Mouse (Mus musculus): ENCODE measurements at regions not wholly inside any gene's neighbourhood (a gene's known extent, or its start where the extent isn't known, plus 50 kb on each side); places are given as distances from the start of the nearest gene placed in this dataset.

DNA sequence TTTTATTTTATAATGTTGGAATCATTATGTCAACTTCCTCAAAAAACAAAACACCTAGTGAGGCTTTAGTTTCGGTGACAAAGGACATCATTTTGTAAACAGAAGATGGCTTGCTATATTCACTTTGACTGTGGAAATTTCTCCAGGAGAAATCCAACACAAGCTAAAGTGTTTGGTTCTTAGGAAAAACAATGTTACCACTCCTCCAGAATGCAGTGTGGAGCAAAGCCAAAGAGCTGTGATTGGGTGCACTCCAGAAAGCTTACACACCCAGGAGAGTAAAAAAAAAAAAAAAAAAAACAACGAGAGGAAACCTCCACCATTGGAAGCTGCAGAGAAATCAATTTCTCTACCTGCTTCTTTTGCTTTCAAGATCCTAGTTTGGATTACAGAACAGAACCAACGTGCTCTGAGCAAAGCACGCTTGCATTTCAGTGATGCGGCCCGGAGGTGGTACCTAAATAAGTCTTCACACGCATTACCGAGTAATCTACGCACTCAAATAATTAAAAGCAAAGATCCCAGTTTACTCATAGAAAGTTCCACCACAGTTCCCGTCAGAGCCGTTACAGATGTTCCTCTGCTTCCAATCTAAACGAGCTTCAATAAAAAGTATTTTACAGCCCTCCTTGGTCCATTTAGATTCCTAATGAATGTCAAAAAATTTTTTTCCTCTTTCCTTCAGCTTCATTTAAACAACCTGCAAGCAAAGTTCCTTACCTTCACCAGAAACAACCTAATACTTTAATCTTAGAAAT is 199.5 kb upstream of the Gk2 start:
- no peak for DNase-seq

DNA sequence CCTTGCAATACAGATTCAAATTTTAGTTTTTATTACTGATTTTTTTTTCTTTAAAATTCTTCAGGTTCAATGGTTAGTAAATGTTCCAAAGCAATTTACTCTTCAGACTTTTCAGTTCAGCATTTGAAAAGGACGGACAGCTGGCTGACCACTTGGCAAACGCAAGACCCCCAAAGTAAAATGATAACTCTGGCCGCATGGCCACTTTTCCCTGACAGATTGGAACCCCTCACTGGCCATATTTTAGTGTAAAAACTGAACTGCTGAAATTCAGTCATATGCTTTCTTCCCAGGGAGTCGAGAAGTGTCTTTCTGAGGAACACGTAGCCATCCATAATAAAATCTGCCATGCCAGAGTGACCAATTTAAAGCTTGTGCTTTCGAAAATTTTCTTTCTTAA is 198.4 kb upstream of the Gk2 start:
- no peak for DNase-seq

DNA sequence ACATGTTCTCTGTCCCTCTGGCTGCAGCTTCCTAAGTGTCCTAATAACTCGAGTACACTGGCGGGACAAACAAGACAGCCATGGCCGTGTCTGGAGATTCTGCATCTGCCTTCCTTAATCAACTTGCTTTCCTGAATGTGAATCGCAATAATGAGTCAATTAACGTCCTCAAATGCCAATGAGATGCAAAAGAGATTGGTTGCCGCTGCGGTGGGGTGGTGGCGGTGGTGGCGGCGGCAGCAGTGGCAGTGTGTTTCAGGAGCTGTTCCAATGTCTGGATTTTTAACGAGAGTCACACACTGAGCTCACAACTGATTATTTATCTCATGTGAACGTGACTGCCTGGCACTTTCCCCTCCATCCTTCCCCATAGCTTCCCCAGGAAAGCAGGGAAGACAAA is 197.6 kb upstream of the Gk2 start:
- no peak for DNase-seq

DNA sequence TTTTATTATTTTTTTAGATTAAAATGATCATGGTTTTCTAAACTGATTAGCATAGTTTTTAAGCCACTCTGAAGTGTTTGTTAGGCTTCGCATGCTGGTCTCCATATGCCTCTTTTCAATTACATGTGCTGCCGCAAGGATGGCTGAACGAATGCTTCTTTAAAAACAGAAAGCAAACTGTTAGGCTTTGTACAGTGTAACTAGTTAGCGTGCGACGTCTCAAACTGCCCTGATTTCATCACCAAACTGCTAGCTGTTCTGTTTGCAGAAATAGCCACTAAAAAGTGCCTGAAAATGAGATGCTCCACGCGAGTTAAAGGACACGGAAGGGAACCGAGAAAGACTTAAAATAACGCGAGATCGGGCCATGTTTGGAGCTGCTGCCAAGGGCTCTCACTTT is 185.4 kb upstream of the Gk2 start:
- DNase-seq = peak in 1 of 2 experiments; percentile 11

DNA sequence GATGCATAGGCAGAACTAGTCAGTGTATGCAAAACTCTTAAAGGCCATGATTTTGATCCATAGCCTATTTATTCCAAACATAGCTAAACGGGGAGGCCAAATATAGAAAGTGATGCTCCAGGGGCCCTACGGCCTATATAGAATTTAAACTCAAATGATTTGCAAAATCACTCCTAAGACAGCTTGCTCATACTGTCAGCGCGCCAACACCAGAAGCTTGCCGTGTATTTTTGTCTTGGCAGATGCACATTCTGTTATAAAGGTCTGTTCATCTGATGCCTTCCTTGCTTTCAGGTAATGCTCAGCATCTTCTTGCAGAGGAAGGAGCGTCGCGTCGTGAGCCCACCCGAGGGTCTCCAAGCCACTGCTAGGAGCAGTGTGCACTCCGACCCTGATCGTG is 184.8 kb upstream of the Gk2 start:
- DNase-seq = peak; percentile 52 to 74

DNA sequence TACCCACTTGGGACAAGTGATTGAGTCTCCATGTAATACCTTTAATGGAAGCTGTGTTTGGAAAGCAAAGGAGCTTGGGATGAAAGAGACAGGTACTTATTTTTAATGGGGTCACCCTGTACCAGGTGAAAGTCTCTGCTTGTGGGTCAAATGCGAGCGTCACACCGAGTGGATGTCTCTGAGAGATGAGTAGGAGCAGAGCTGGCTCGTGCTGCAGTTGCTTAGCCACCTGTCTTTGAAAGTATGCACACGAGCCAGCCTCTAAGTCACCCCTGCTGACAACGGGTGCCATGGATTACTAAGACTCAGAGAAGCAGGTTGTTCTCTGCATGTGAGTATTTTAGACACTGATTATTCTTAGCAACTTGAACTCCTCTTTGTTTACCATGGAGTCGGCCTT is 179.5 kb upstream of the Gk2 start:
- peak; percentile 16 to 23 for DNase-seq

DNA sequence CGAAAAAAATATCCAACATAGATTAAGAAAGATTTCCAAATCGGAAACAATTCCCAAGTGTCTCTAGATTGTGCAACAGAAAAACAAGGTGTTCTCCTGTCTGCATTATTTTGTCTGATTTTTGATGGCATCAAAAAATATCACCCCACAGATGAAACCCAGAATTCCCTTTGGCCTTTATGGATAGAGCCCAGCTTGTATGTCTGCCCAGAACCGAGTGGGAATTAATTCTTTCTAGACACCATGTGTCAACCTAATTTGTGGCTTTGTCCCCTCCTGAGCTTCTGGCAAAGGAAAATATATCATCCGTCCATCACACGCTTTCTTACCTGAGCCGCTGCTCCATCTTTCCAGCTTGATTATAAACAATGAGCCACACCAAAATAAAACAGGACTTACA is 176.9 kb upstream of the Gk2 start:
- peak; percentile 29 to 52 for DNase-seq

DNA sequence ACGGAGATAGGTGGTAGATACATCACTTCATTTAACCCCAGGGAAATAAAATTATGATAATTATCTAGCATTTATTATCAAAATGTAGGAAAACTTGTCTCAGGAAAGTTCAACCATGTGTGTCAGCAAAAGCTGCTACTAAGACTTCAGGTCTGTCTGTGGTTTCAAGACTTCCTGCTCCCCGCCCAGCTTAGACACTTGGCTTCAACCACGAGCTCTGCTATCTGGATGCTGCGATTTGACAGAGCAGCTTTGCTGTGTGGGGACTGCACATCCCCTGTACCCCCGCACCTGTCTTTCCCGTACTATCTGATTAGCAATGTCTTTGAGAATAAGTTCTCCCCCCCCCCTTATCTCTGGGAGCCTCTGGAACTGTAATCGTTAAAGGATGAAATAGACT is 176.0 kb upstream of the Gk2 start:
- no peak for DNase-seq

DNA sequence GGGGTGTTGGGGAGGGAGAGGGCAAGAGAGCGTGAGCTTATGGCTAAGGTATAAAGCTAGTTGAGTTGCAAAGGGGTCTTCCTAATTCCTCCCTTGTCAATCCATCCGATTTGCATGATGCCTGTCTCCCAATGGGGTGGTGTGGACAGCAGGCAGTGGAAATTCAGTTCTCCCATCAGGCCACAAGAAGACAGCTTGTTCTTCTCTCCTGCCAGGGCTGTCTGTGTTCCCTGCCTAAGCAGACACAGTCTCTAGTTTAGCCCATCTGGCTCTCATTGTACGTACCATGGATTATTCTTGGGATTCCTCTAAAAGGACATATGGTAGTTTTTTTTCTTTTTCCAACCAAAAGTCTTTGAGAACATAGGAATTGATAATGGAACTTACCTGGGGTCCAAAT is 168.4 kb upstream of the Gk2 start:
- DNase-seq = no peak

DNA sequence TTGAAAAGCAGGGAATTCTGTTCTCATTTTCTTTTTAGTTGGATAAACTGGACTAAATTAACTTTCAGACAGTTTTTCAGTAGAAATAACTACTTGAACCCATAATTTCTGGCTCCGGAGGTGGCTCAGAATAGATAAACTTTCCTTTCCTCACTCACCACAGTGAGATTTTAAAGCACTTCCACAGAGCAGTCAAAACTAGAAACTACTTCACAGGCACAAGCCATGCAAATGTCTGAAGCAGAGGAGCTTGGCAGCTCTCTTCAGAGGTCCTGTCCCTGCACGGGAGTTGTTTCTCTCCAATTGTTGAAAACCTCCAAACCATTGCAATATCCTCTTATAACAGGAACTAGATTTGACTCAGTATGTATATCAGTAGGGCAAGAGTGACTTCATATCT is 163.1 kb upstream of the Gk2 start:
- DNase-seq = no peak

DNA sequence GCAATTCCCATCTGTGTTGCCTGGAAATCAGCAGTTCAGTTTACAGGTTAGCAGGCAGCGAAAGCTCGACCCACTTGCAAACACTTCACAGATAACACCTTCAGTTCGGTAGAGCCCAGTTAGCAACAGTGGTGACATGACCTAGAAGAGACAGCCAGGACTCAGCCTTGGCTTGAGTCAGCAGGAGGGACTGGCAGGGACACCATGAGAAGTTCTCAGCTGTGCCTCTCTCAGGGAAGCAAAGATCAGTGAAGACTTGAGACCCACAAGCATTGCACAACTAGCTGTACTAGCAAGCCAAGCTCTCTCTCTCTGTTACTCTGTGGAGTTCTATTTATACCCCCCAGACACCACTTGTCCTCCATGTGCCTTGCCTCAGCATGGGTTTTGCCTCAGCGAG is 161.6 kb upstream of the Gk2 start:
- no peak for DNase-seq

DNA sequence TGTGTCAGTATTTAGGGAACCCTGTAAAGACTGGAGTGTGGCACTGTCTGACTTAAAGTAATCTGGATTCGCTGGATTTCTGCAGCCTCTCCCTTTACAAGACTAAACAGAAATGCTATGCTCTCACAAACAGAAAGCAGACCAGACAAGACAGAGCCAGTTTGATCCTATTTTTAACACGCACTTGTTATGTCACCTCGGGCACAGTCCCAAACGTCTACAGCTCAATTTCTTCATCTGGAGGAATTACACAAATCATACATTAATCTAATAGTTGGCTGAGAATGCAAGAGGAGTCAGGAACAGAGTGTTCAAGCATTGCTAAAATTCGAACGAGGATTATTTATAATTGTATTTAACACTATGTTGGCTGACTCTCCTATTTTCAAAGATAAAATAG is 145.4 kb upstream of the Gk2 start:
- DNase-seq = no peak

DNA sequence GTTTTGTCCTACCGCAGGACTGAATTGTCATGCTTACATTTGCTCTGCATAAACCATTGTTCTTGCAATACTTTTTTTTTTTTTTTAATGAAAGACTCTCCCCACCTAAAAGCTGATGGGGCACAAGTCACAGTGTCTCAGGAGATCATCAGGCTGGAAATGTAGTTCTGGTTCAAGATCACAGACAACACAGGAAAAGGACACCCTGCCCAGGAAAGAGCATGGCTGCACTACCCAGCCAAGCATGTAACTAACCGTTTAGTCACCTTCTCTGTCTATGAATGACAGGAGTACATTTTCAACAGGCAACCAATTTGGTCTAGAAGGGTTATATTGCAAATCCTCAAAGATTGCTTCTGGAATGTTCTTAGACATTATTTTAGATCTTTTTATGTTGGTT is 144.6 kb upstream of the Gk2 start:
- DNase-seq = no peak

DNA sequence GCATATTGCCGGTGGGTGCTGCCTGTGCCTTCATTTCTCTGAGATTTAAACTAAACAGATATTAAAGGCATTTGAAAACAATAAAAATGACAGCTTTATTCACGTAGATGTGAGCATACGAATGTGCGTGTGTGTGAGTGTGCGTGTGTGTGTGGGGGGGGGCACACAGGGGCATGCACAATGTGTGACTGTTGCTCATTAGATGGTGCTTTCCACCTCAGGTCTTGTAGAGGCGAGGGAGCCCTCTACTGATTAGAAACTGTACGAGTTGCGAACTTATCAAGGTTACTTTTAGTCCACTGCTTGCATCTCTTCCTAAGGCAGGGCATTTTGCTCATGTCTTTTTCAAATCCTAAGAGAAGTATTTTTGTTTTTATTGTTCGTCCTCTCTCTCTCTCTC is 141.9 kb upstream of the Gk2 start:
- peak; percentile 34 to 52 for DNase-seq

DNA sequence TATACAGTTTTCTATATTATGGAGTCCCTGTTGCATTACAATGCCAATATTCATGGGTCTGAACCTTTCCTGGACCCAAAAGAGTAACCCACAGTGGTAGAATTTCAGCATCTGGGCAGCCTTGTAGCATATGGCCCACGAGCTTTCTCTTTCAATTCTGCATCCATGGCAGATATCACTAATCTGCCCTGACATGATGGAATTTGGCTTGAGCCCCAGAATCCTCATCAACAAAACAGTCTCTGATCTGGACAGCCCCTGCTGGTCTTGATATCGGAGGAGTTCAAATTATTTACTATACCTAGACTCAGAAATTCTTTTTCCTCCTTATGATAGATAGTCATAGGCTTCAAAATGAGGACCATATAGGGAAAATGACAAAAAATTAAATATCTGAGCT is 139.1 kb upstream of the Gk2 start:
- DNase-seq = no peak

DNA sequence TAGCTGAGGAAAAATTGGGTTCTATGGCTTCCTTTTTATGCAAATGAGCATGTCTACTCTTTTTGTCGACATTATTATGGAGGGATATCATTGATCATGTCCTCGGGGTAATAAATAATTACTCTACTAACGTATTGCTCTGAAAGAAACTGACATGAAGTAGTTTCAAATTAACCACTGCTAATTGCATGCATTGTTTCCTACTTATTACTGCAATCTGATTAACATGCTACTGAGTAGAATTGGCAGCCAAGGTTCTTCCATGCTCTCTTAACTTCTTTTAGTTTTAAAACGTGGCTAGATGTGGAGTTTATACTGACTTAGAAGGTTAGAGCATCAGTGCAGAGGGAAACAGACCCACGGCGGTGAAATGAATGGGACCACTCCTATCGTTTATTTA is 137.3 kb upstream of the Gk2 start:
- no peak for DNase-seq

DNA sequence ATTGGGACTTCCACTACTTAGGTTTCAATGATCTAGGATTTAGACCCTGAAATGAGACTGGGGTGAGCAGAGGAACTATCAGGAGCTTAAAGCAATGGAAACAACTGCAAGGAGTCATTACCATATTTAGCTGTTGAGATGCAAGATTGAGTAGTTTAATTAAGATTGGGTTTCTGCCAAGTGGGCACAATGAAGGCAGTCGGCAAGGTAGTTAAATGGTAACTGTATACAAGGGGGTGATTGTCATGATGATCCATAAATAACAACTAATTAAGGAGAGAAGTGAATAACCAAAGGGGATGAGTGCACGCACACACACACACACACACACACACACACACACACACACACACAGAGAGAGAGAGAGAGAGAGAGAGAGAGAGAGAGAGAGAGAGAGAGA is 125.7 kb upstream of the Gk2 start:
- no peak for DNase-seq

DNA sequence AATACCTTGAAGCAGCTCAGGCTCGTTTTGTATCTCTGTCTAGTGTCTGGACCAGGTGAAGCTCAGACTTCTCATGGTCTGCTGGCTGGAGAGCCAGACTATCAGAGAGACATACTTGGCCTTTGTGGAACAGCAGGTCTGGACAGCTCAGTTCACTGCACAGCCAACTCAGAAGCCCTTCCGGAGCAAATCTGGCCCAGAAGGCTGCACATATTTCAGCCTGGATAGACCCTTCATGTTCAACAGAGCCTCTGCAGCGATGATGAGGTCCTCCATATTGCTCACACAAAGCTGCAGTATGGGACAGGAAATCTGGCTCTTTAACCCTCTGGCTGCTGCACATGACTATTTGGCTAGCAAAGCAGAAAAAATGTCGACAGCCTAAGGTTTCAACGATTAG is 108.7 kb upstream of the Gk2 start:
- DNase-seq = peak; percentile 8 to 11

DNA sequence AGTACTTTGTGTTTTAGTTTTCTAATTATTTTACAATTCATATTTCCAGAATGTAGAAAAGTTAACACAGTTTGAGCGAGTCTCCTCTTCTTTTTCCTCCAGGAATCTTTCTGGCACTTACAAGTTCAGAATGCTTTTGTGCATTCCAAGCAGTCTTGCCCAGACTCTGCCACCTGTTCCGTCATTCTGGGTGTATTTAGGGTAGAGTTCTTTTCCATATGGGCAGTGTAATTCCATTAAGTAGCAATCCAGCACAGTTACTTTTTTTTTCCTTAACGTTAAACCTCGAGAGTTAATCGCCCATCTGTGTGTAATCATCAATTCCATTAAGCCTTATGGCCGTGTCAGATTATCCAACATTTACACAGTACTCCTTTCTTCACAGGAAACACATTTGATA is 106.9 kb upstream of the Gk2 start:
- no peak for DNase-seq

DNA sequence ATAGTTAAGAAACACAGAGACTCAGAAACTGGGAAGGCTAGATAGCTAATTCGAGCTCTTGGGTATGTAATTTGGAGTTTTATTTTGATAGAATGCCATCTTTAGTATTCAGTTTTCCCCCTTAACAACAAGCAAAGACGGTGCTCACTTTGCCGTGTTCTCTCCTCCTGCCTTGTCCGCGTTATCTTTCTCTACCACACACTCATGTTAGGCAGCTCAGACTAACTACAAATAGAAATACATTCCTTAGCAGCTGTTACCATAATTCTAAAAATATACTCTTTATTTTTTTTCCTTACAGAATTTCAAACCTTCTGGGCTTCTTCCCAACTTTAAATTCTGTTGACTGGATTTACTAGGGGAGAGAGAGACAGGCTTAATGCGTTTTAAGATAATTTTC is 97.5 kb upstream of the Gk2 start:
- no peak for DNase-seq

DNA sequence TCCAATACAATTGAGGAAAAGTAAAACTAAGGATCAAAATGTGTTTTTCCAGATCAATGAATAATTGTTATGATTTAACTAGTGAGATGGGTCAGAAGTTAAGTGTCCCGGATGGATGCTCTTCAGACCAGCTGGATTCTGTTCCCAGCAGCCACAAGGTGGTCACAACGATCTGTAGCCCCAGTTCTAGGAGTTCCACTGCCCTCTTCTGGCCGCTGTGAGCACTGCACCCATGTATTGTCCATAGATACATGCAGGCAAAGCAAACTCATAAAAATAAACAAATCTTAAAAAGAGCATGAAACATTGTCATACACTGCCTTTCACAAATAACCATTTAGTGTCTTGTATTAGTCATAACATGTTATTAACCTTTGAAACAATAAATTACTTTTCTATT is 96.3 kb upstream of the Gk2 start:
- DNase-seq = peak; percentile 16 to 41

DNA sequence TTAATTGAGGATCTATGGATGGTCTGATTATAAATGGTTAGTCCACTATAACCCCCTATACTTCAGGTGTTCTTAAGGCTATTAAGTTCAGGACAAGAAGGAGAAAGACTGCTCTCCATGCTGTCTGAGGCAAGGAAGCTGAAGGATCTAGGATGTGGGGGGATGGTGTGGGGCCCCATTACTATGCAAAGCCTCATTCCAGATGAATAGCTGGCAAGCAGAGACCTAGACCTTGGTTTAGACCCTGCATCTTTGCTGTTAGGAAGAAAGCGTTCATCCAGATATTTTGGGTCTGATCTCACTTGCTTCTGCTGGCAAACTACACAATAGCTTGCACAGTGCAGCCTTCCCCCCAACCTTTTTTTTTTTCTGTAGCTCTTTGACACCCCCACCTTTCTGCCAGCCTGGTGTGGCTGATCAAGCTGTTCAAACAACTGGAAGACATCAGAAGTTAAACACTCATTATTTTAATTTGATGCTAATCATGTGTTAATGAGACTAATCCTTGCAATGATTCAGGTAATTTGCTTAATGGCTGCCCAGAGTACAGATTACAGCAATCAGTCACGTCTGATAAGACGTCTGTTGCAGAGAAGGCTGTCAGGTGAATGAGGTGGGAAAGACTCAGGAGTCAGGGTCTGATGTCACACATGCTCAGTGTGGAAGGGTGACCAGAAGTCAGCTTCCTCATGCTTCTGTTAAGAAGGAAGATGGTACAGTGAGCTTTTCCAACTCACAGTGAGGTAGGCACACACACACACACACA is 80.9 kb upstream of the Gk2 start:
- no peak for DNase-seq

DNA sequence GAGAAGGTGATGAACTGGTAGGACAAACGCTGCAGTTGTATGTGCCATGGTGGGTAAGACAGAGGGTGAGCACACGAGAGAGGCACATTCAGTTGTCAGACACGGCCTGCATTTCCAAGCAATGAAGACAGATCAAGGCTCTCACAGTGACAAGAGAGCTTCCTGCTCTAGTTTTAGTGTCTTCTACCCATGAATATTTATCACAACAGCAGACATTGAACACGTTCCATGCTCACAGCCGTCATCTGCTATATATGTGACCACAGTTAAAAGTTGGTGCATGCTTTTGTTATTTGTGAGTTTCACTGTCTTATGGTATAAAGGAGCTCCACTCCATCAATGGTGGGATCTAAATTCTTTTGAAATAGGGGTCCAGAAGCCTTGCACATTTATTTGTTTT is 76.9 kb upstream of the Gk2 start:
- no peak for DNase-seq

DNA sequence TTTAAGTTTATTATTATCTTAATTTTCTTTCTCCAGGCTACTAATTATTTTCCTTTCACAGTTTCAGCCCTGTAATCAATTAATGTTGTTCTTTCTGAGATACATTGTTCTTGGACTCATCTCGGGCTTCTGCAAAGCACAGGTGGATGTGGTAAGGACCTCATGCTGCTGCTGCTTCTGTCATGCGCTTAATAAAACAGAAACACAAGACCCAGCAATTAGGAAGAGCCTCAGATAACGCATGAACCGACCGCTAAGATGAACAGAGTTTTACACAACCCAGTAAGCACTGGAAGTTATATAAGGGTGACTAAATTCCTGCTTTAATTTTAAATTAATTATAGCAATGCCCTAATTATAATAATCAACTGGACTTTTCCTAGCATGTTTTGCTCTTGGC is 70.7 kb upstream of the Gk2 start:
- peak; percentile 13 to 26 for DNase-seq
